Mouse (Mus musculus): Measurements from ENCODE around the gene Cnot6.

Cnot6 gene

GRCm38 (mm10) chr11:49724676-49725075 lies 12.2 kb upstream of the Cnot6 start:
- CTCF ChIA-PET, result interaction anchor here in 2 of 4 experiments (0.6 to 2.4 kb wide), 2 partner anchors 80 to 147 kb away, joined by 3 to 7 read pairs; no protein-coding TSS in a partner anchor
- POLR2A ChIA-PET, result interaction anchor here in 3 of 4 experiments (0.7 to 1.4 kb wide), 3 partner anchors 9 to 67 kb away, joined by 3 read pairs; no protein-coding TSS in a partner anchor

GRCm38 (mm10) chr11:49723281-49723680 lies 10.8 kb upstream of the Cnot6 start:
- POLR2A ChIA-PET, result interaction anchor here in 3 of 4 experiments (0.8 to 3.3 kb wide), 8 partner anchors 9 to 133 kb away, joined by 3 to 12 read pairs (median 3); partner anchors contain the start of gene Cnot6 (in 1 of the 3)
- CTCF ChIA-PET, result interaction anchor here (0.5 to 2.4 kb wide), 8 partner anchors 24 to 855 kb away, joined by 3 to 7 read pairs (median 6); no protein-coding TSS in a partner anchor

- ChIA-PET POLR2A (interaction anchor here in 3 of 4 experiments (0.7 to 3.3 kb wide), 9 partner anchors 9 to 134 kb away, joined by 3 to 12 read pairs (median 3); partner anchors contain the start of gene Cnot6 (in 1 of the 3)), CTCF (interaction anchor here (0.6 to 2.4 kb wide), 6 partner anchors 23 to 168 kb away, joined by 3 to 7 read pairs (median 5); no protein-coding TSS in a partner anchor)
Measured at GRCm38 (mm10) chr11:49722692-49723091, 10.2 kb upstream of the Cnot6 start.

GRCm38 (mm10) chr11:49721358-49721757 lies 8.8 kb upstream of the Cnot6 start:
- ChIA-PET CTCF (interaction anchor here in 1 of 4 experiments (0.6 kb wide), 1 partner anchor 119 kb away, joined by 10 read pairs; no protein-coding TSS in a partner anchor), POLR2A (interaction anchor here in 2 of 4 experiments (0.6 to 3.3 kb wide), 5 partner anchors 8 to 650 kb away, joined by 3 to 12 read pairs (median 4); partner anchors contain the start of gene Cnot6 (in 1 of the 2))

- CTCF ChIA-PET, result no interaction called here
- POLR2A ChIA-PET, result no interaction called here
Measured at GRCm38 (mm10) chr11:49719466-49720151, 7.1 kb upstream of the Cnot6 start.

GRCm38 (mm10) chr11:49713336-49714334 lies 1.1 kb upstream of the Cnot6 start:
- CTCF ChIA-PET, result interaction anchor here (0.6 to 1.6 kb wide), 7 partner anchors 14 to 1768 kb away, joined by 3 to 7 read pairs (median 3); partner anchors contain the start of gene Mapk9 (in 1 of the 4)
- POLR2A ChIA-PET, result interaction anchor here (0.6 to 3.8 kb wide), 49 partner anchors 8 to 1367 kb away, joined by 3 to 41 read pairs (median 4); partner anchors contain the start of genes Gfpt2 (in 2 of the 4), Hnrnph1 (in 1 of the 4), Mapk9 (in 1 of the 4) and Scgb3a1 (in 1 of the 4)

- POLR2A ChIA-PET, result interaction anchor here in 3 of 4 experiments (0.5 to 3.8 kb wide), 24 partner anchors 9 to 1852 kb away, joined by 3 to 41 read pairs (median 4); partner anchors contain the start of genes Gfpt2 (in 1 of the 3) and Hnrnph1 (in 1 of the 3)
- CTCF ChIA-PET, result interaction anchor here in 2 of 4 experiments (0.6 to 1.6 kb wide), 3 partner anchors 39 to 277 kb away, joined by 4 to 7 read pairs (median 4); partner anchors contain the start of gene Mapk9 (in 1 of the 2)
Measured at GRCm38 (mm10) chr11:49711981-49712554, 455 bp downstream of the Cnot6 start.

GRCm38 (mm10) chr11:49710664-49711063 lies 1.9 kb downstream of the Cnot6 start:
- POLR2A ChIA-PET, result interaction anchor here in 2 of 4 experiments (0.8 to 1.7 kb wide), 5 partner anchors 9 to 58 kb away, joined by 3 to 6 read pairs (median 3); no protein-coding TSS in a partner anchor
- CTCF ChIA-PET, result interaction anchor here in 1 of 4 experiments (0.7 kb wide), 1 partner anchor 56 kb away, joined by 14 read pairs; no protein-coding TSS in a partner anchor

GRCm38 (mm10) chr11:49707834-49708233 lies 4.7 kb downstream of the Cnot6 start:
- POLR2A ChIA-PET, result interaction anchor here in 2 of 4 experiments (1.0 to 1.6 kb wide), 4 partner anchors 14 to 94 kb away, joined by 3 to 5 read pairs (median 4); no protein-coding TSS in a partner anchor

GRCm38 (mm10) chr11:49704804-49705203 lies 7.7 kb downstream of the Cnot6 start:
- POLR2A ChIA-PET, result interaction anchor here in 2 of 4 experiments (0.9 to 5.6 kb wide), 13 partner anchors 8 to 588 kb away, joined by 3 to 41 read pairs (median 3); partner anchors contain the start of genes Cnot6 (in 1 of the 2) and Mrnip (in 1 of the 2)
- CTCF ChIA-PET, result no interaction called here

More at GRCm38 (mm10) chr11:49707834-49708233, 4.7 kb downstream of the Cnot6 start:
- CTCF ChIA-PET, result interaction anchor here in 1 of 4 experiments (0.6 kb wide), 1 partner anchor 117 kb away, joined by 4 read pairs; no protein-coding TSS in a partner anchor

- CTCF ChIA-PET, result interaction anchor here in 2 of 4 experiments (0.6 to 1.3 kb wide), 2 partner anchors 70 to 144 kb away, joined by 3 read pairs; no protein-coding TSS in a partner anchor
- POLR2A ChIA-PET, result interaction anchor here in 2 of 4 experiments (0.7 to 5.6 kb wide), 7 partner anchors 8 to 407 kb away, joined by 3 to 41 read pairs (median 3); partner anchors contain the start of gene Cnot6 (in 2 of the 2)
Measured at GRCm38 (mm10) chr11:49702014-49702413, 10.5 kb downstream of the Cnot6 start.

GRCm38 (mm10) chr11:49699079-49699478 lies 13.4 kb downstream of the Cnot6 start:
- CTCF ChIA-PET, result interaction anchor here in 1 of 4 experiments (0.6 kb wide), 1 partner anchor 24 kb away, joined by 5 read pairs; no protein-coding TSS in a partner anchor
- POLR2A ChIA-PET, result interaction anchor here in 1 of 4 experiments (1.3 to 2.8 kb wide), 4 partner anchors 10 to 33 kb away, joined by 3 to 9 read pairs (median 4); no protein-coding TSS in a partner anchor

- ChIA-PET POLR2A (interaction anchor here in 1 of 4 experiments (2.8 kb wide), 1 partner anchor 12 kb away, joined by 9 read pairs; no protein-coding TSS in a partner anchor), CTCF (no interaction called here)
Measured at GRCm38 (mm10) chr11:49697779-49698178, 14.7 kb downstream of the Cnot6 start.

- POLR2A ChIA-PET, result interaction anchor here in 1 of 4 experiments (1.0 to 3.3 kb wide), 3 partner anchors 8 to 681 kb away, joined by 3 to 22 read pairs (median 5); no protein-coding TSS in a partner anchor
- CTCF ChIA-PET, result no interaction called here
Measured at GRCm38 (mm10) chr11:49696472-49696871, 16.1 kb downstream of the Cnot6 start.

GRCm38 (mm10) chr11:49695695-49696094 lies 16.8 kb downstream of the Cnot6 start:
- ChIA-PET POLR2A (interaction anchor here in 3 of 4 experiments (0.6 to 3.3 kb wide), 10 partner anchors 9 to 682 kb away, joined by 3 to 22 read pairs (median 4); partner anchors contain the start of gene Cnot6 (in 1 of the 3)), CTCF (interaction anchor here in 2 of 4 experiments (0.7 to 1.5 kb wide), 2 partner anchors 31 to 59 kb away, joined by 4 read pairs; no protein-coding TSS in a partner anchor)

- POLR2A ChIA-PET, result interaction anchor here in 2 of 4 experiments (0.6 to 3.3 kb wide), 9 partner anchors 10 to 683 kb away, joined by 3 to 22 read pairs (median 5); partner anchors contain the start of gene Cnot6 (in 1 of the 2)
- CTCF ChIA-PET, result interaction anchor here in 1 of 4 experiments (1.5 kb wide), 1 partner anchor 59 kb away, joined by 4 read pairs; no protein-coding TSS in a partner anchor
Measured at GRCm38 (mm10) chr11:49695013-49695412, 17.5 kb downstream of the Cnot6 start.
